Mouse (Mus musculus) layer of hippocampus, postnatal 36 days (tissue): Measurements from ENCODE around the gene Dhx36. TPM values are rescaled to one million over a fixed set of nuclear protein-coding genes. Genes with fewer than 3 reads are reported as not detected.

Experiments
- DNase-seq, 2 experiments: peaks; one replicate each; pipeline ENCODE4 v3.0.0; 2022
- total RNA-seq, 2 experiments: library from RNA; stranded (reverse); gene quantifications; 2 replicates each; pipeline ENCODE4 v1.2.3; 2021

Dhx36 gene
- total RNA-seq, 2 experiments from 2014 or later: 54.9 to 59.0 TPM

DNA sequence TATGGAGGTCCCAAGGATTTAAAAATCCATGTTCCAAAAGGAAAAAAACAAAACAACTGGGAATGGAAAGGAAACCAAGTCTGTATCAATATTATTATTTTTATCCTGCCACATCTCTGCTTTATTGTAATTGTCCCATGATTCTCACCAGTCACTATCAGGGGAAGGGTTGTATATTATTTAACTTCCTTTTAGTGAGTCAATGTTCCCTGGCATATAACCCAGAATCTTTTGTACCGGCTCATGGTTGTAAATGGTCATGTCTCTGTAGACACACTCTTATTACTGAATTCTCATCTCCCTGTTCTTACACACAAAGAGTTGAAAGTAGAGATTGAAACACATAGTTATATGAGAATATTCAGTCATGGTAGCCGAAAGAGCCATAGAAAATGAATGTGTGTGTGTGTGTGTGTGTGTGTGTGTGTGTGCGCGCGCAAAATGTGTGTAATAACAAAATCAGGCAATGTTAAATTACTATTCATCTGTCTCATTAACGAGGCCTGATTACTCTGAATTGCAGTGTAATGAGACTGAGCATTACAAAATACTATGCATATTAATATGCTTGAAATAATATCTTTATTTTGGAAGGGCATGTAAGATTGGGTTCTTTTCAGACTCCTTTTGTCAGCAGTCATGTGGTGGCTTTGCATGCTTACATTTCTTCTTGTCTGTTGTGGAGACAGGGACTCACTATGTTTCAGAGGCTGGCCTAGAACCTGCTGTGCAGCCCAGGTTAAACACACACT lies 88.2 kb downstream of the Dhx36 start:
- DNase-seq: no peak

Other genes with a start within 250 kb of the Dhx36 start
- gene Arhgef26, start 168.7 kb downstream of the Dhx36 start, total RNA-seq: 10 to 100 TPM; 52.9 to 58.6 TPM
- 1 to 10 TPM; 1.0 to 1.1 TPM for gene Gpr149, start 98.1 kb upstream of the Dhx36 start, total RNA-seq